Mouse (Mus musculus): Measurements from ENCODE around the gene Irf2. TPM values are rescaled to one million over a fixed set of nuclear protein-coding genes. Genes with fewer than 3 reads are reported as not detected.

Gene Irf2
- 152 TPM for polyA plus RNA-seq (2015; fragmentation: Illumina TruSeq; extraction: RNeasy Lipid Tissue Mini Kit (QIAGEN cat#74804); ENCODE audit: insufficient read depth, low replicate concordance)

DNA sequence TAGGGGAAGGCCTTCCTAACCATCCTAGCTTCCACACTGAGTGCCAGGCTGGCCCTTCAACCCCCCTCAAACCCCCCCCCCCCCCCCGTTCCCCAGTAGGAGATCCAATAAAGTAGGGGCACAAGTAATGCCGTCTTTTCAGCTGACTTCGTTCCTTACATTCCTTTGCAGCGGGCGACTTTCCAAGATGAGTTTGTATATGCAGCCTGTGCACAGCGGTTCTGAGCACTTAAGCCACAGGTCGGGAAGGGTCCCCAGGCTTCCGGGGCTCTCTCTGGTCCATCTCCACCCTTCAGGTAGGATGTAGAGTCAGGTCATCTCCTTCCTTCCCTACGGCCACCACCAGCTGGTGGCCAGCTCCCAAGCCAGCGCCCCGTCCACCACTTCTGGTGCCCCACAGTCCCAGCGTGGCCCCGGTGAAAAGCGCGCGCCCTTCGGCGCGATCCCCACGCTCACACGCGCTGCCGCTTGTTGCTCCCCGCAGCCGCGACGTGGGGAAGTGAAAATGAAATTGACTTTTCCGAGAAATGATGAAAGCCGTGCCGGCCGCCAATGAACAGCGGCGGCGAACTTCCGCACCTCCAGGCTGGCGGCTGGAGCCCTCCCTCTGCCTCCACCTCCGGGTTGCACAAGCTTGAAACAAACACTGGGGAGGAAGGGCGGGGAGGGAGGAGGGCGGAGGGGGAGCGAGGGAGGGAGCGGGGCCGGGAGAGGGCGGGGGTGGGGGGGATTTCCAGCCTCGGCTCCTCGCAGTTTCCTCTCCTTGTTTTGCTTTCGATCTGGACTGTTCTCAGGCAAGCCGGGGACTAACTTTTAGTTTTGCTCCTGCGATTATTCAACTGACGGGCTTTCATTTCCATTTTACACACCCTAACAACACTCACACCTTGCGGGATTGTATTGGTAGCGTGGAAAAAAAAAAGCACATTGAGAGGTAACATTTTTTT is at the start of gene Irf2:
Irf2 (plus strand) TSS at position 730 of the 947 bp plus-strand sequence.

Other genes starting within 250 kb of the Irf2 start
- gene Cenpu, start 187.7 kb upstream of the Irf2 start, polyA plus RNA-seq (2015; fragmentation: Illumina TruSeq; extraction: RNeasy Lipid Tissue Mini Kit (QIAGEN cat#74804); ENCODE audit: insufficient read depth, low replicate concordance), result 6.6 TPM
- gene Primpol, start 122.5 kb upstream of the Irf2 start, polyA plus RNA-seq (2015; fragmentation: Illumina TruSeq; extraction: RNeasy Lipid Tissue Mini Kit (QIAGEN cat#74804); ENCODE audit: insufficient read depth, low replicate concordance), result 31.7 TPM
- gene Casp3, start 122.4 kb upstream of the Irf2 start, polyA plus RNA-seq (2015; fragmentation: Illumina TruSeq; extraction: RNeasy Lipid Tissue Mini Kit (QIAGEN cat#74804); ENCODE audit: insufficient read depth, low replicate concordance), result 41.3 TPM
- gene Enpp6, start 247.2 kb downstream of the Irf2 start, polyA plus RNA-seq (2015; fragmentation: Illumina TruSeq; extraction: RNeasy Lipid Tissue Mini Kit (QIAGEN cat#74804); ENCODE audit: insufficient read depth, low replicate concordance), result 1.2 TPM